Mouse (Mus musculus) testis, adult 2 months (tissue): ENCODE results near the gene Irak2.

Experiments used
- CTCF ChIP-seq: fragments of 200-500 bp; IDR thresholded peaks from 2 replicates; pipeline ENCODE4 v1.5.1; 2012; ENCODE audit warnings: low read depth, mild to moderate bottlenecking, inconsistent platforms, low read length, moderate library complexity; ENCODE audit not compliant: control insufficient read depth, insufficient read depth, insufficient replicate concordance
- POLR2A ChIP-seq: fragments of 200-500 bp; IDR thresholded peaks from 2 replicates; pipeline ENCODE4 v1.6.1; 2012; ENCODE audit warnings: low read depth, mild to moderate bottlenecking, inconsistent platforms, low read length, moderate library complexity; ENCODE audit not compliant: control insufficient read depth

GRCm38 (mm10) chr6:113609293-113609692 is 29.0 kb upstream of the Irak2 start:
- TF ChIP-seq CTCF (no peak), POLR2A (no peak)
